Mouse (Mus musculus) megakaryocyte, embryonic 14.5 days (primary cell): ENCODE measurements around the gene Moap1. TPM values are rescaled to one million over a fixed set of nuclear protein-coding genes. Genes with fewer than 3 reads are reported as not detected.
A peak's percentile ranks its signal among the peaks of the same experiment; 100 is the strongest.

Experiments used
- H3K27me3 ChIP-seq: replicated peaks from 2 replicates; pipeline ENCODE3; 2012; ENCODE audit warnings: inconsistent platforms
- H3K36me3 ChIP-seq: replicated peaks from 2 replicates; pipeline ENCODE3; 2012; ENCODE audit warnings: low read length, inconsistent platforms, mixed read lengths
- H3K4me1 ChIP-seq: 2 replicates; pipeline ENCODE4 v1.6.1; 2012; ENCODE audit warnings: inconsistent platforms
- H3K4me3 ChIP-seq: replicated peaks from 2 replicates; pipeline ENCODE3; 2012; ENCODE audit warnings: moderate library complexity, mild to moderate bottlenecking, inconsistent platforms
- H3K9me3 ChIP-seq: 2 replicates; pipeline ENCODE4 v1.6.1; 2012; ENCODE audit warnings: inconsistent platforms
- FLI1 ChIP-seq: IDR thresholded peaks from 2 replicates; pipeline ENCODE4 v1.6.1; 2012; ENCODE audit warnings: low read length, inconsistent platforms, mixed read lengths
- GATA1 ChIP-seq: IDR thresholded peaks from 3 replicates; pipeline ENCODE4 v1.6.1; 2012; ENCODE audit warnings: mixed read lengths, low read length, inconsistent platforms, borderline replicate concordance
- polyA plus RNA-seq: library from polyadenylated mRNA; stranded (reverse); fragments of >175 nt; gene quantifications from 2 replicates; pipeline ENCODE4 v1.2.3, GENCODE M21; 2012; ENCODE audit warnings: low replicate concordance; ENCODE audit not compliant: insufficient read depth

The Moap1 gene
- polyA plus RNA-seq, 1 experiment = 3.3 TPM

DNA sequence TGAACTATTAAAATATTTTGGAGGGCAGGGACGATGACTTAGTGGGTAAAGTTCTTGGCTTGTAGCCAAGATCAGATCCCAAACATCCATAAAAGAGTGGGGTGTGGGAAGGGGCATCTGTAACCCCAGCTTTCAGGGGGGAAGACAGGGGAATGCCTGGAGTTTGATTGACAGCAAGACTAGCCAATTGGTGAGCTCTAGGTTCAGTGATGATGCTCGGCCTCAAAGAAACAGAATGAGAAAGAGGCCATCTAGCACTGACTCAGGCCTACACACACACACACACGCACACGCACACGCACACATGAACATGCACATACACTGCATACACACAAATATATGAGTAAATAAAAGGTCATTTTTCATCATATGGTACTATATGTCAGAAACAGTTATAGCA, 33.6 kb downstream of the Moap1 start:
- TF ChIP-seq GATA1 (no peak), FLI1 (no peak)
- Histone ChIP-seq H3K4me1 (peaks cover 34% of the 10 kb centered on the region), H3K27me3 (peaks cover 1% of the 10 kb centered on the region), H3K36me3 (no peaks in the 10 kb centered on the region), H3K9me3 (no peaks in the 10 kb centered on the region), H3K4me3 (no peak overlapping the region)

GRCm38 (mm10) chr12:102708220-102708619, 35.2 kb downstream of the Moap1 start:
- Histone ChIP-seq H3K4me1 (peaks cover 40% of the 10 kb centered on the region), H3K27me3 (peaks cover 1% of the 10 kb centered on the region), H3K9me3 (no peaks in the 10 kb centered on the region), H3K4me3 (no peak overlapping the region), H3K36me3 (no peaks in the 10 kb centered on the region)
- TF ChIP-seq GATA1 = no peak
- no peak for TF ChIP-seq FLI1

GRCm38 (mm10) chr12:102706833-102707463, 36.5 kb downstream of the Moap1 start:
- Histone ChIP-seq H3K36me3 (no peaks in the 10 kb centered on the region), H3K27me3 (peaks cover 1% of the 10 kb centered on the region), H3K9me3 (no peaks in the 10 kb centered on the region), H3K4me3 (no peak overlapping the region), H3K4me1 (peaks cover 50% of the 10 kb centered on the region)
- TF ChIP-seq GATA1 (no peak), FLI1 (no peak)

- peaks cover 59% of the 10 kb centered on the region for H3K4me1 ChIP-seq
- peaks cover 1% of the 10 kb centered on the region for H3K27me3 ChIP-seq
- no peak overlapping the region for H3K4me3 ChIP-seq
- no peaks in the 10 kb centered on the region for H3K9me3 ChIP-seq
- no peaks in the 10 kb centered on the region for H3K36me3 ChIP-seq
- TF ChIP-seq FLI1 (no peak), GATA1 (no peak)
Observed at GRCm38 (mm10) chr12:102705906-102706640, 37.4 kb downstream of the Moap1 start.

DNA sequence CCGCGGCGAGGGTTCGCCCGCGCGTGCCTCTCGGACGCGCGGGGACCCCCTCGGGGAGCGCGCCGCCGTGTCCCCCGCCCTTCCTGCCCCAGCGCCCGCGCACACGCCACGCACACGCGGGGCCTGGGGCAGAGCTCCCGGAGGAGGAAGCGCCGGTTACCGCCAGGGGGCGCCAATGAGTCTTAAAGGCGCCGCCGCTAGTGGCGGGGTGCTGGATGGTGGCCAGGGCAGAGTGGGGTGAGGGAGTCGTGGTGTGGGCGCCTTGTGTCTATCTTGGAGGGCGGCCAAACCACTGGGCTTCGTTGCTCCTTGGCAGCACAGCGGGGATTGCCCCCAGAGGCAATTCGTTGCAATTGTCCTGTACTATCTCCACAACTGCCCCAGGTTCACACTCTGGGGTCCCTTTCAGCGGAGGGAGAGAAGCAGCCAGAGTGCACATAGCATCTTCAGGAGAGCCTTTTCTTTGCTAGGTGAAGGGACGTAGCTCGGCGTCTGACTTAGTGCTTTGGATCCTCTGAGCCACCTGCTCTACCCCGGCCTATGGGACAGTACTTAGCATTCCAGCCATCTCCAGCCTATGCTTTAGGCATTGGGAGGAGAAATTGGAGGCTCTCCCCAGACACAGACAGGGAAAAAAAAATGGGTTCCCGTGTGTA, 38.1 kb downstream of the Moap1 start:
- Histone ChIP-seq H3K27me3 (peaks cover 1% of the 10 kb centered on the region), H3K36me3 (no peaks in the 10 kb centered on the region), H3K4me1 (peaks cover 59% of the 10 kb centered on the region), H3K4me3 (peak overlapping the region; percentile 94), H3K9me3 (no peaks in the 10 kb centered on the region)
- TF ChIP-seq FLI1 = no peak
- TF ChIP-seq GATA1 = no peak

DNA sequence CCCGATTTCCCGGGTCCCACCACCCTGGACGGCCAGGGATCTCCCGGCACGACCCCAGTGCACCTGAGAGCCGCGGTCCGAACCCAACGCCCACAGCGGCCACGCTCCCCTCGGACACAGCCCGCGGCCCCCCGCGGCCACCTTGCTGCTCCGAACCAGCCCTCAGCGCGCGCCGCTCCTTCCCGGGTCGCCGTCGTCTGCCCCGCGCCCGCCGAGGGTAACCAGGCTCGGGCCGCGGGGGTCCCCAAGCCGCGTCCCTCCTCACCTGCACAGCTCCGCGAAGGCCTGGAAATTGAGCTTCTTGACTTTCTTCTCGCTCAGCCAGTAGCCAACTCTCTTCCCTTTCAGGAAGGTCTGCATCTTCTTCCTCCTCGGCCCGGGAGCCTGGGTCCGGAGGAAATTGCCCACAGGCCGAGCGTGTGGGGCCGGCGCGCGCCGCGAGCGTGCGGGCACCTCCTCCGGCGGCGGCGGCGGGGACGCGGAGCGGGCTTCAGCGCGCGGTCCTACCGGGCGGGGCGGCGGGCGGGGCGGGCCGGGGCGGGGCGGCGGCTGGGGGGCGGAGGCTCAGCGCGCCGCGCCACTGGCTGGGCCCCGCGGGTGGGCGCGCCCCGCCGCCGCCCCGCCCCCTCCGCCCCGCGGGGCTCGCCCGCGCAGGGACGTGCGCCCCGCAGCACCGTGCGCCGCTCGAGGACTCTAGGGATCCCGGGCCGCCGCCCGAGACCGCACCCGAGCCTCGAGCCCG, 38.8 kb downstream of the Moap1 start, which contains the start of gene Itpk1:
Itpk1 (minus strand) TSS at position 474 of the 742 bp plus-strand sequence.
- H3K4me3 ChIP-seq = peak within 1 kb of the TSS; percentile 94
- no peaks in the 10 kb centered on the region for H3K9me3 ChIP-seq
- H3K36me3 ChIP-seq = no peaks in the 10 kb centered on the region
- H3K27me3 ChIP-seq = peaks cover 1% of the 10 kb centered on the region
- TF ChIP-seq GATA1 (no peak), FLI1 (no peak)
- H3K4me1 ChIP-seq = peaks cover 65% of the 10 kb centered on the region

DNA sequence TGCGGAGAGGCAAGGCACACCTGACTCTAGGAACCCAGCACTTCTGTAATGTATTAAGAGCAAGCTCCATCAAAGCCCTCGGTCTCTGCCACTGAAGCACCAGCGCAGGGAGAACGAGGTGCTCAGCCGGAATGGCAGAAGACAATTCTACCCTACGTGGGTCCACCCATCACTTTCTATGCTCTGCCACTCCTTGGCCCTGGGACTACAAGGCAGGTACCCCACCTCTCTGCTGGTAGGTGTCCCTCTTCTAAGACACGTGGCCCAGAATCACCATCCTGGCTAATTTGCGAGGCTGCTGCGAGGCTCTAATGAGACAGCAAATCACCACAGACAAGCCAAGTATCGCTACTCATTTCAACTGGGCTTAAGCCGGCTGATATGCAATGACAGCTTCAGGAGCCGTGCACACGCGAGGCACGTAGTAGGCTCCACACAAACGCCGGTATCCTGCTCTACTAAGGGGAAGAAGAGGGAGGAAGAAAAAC, 39.5 kb downstream of the Moap1 start:
- H3K36me3 ChIP-seq = no peaks in the 10 kb centered on the region
- peaks cover 72% of the 10 kb centered on the region for H3K4me1 ChIP-seq
- peaks cover 1% of the 10 kb centered on the region for H3K27me3 ChIP-seq
- H3K4me3 ChIP-seq = peak overlapping the region; percentile 94
- no peaks in the 10 kb centered on the region for H3K9me3 ChIP-seq
- TF ChIP-seq FLI1 (no peak), GATA1 (no peak)

GRCm38 (mm10) chr12:102703441-102703840, 40.0 kb downstream of the Moap1 start:
- no peaks in the 10 kb centered on the region for H3K9me3 ChIP-seq
- peak overlapping the region; percentile 94 for H3K4me3 ChIP-seq
- peaks cover 77% of the 10 kb centered on the region for H3K4me1 ChIP-seq
- TF ChIP-seq GATA1 = no peak
- no peaks in the 10 kb centered on the region for H3K36me3 ChIP-seq
- H3K27me3 ChIP-seq = peaks cover 1% of the 10 kb centered on the region

DNA sequence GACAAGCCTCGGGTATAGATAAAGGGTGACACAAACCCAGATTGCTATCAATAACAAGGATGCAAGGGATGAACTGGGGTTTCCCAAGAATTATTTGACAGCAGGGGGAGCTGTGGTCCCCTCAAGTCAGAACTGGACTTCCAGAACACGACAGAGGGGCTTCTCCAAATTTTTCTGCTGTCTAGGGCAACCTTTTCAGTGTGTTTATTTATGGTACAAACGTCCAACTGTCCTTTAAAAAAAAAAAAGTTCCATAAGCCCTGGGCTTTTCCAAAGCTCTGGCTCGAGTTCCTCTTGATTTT, 40.4 kb downstream of the Moap1 start:
- Histone ChIP-seq H3K9me3 (no peaks in the 10 kb centered on the region), H3K4me1 (peaks cover 77% of the 10 kb centered on the region), H3K4me3 (peak overlapping the region; percentile 94), H3K36me3 (no peaks in the 10 kb centered on the region), H3K27me3 (peaks cover 1% of the 10 kb centered on the region)
- TF ChIP-seq GATA1 (no peak), FLI1 (no peak)
